Mouse (Mus musculus) olfactory bulb, adult 2 months (tissue): ENCODE data around the gene Dppa3.

ENCODE experiments used
- CTCF ChIP-seq: fragments of 200-500 bp; IDR thresholded peaks from 2 replicates; pipeline ENCODE4 v1.5.1; 2012; ENCODE audit warnings: low read depth, mild to moderate bottlenecking, low read length, moderate library complexity; ENCODE audit not compliant: insufficient read depth
- POLR2A ChIP-seq: fragments of 200-500 bp; IDR thresholded peaks from 2 replicates; pipeline ENCODE4 v1.6.1; 2012; ENCODE audit warnings: mild to moderate bottlenecking, low read depth, low read length, moderate library complexity; ENCODE audit not compliant: insufficient read depth

- TF ChIP-seq POLR2A (no peak), CTCF (no peak)
Measured at GRCm38 (mm10) chr6:122595637-122596036, 30.6 kb upstream of the Dppa3 start.
